Mouse (Mus musculus) hindbrain, embryonic 16.5 days (tissue): ENCODE measurements around the gene Tex19.2. TPM values are rescaled to one million over a fixed set of nuclear protein-coding genes. Genes with fewer than 3 reads are reported as not detected.

Source experiments
- ATAC-seq: fragments of 200-750 bp; cut with Nextera tagmentation; 2 replicates; pipeline ENCODE4 v1.8.0; 2017; ENCODE audit warnings: moderate TSS enrichment, moderate library complexity
- H3K27ac ChIP-seq: fragments of 300-500 bp; sonication (generic); 2 replicates; pipeline ENCODE4 v1.5.1; 2014; ENCODE audit warnings: low read depth, mild to moderate bottlenecking, control low read depth, low read length, moderate library complexity
- H3K27me3 ChIP-seq: fragments of 300-500 bp; sonication (generic); replicated peaks from 2 replicates; pipeline ENCODE4 v1.6.1; 2014; ENCODE audit warnings: low read length; ENCODE audit not compliant: control insufficient read depth, insufficient read depth
- H3K36me3 ChIP-seq: fragments of 300-500 bp; sonication (generic); 2 replicates; pipeline ENCODE4 v1.6.1; 2014; ENCODE audit warnings: mild to moderate bottlenecking, low read length, moderate library complexity, mixed read lengths; ENCODE audit not compliant: control insufficient read depth, insufficient read depth
- H3K4me1 ChIP-seq: fragments of 300-500 bp; sonication (generic); 2 replicates; pipeline ENCODE4 v1.6.1; 2014; ENCODE audit warnings: low read depth, low read length; ENCODE audit not compliant: control insufficient read depth, insufficient read depth
- H3K4me2 ChIP-seq: fragments of 300-500 bp; sonication (generic); 2 replicates; pipeline ENCODE4 v1.6.1; 2014; ENCODE audit warnings: mild to moderate bottlenecking, low read length, control low read depth, moderate library complexity
- H3K4me3 ChIP-seq: fragments of 300-500 bp; sonication (generic); 2 replicates; pipeline ENCODE4 v1.5.1; 2014; ENCODE audit warnings: mild to moderate bottlenecking, low read length, control low read depth, moderate library complexity
- H3K9ac ChIP-seq: fragments of 300-500 bp; sonication (generic); 2 replicates; pipeline ENCODE4 v1.6.1; 2014; ENCODE audit warnings: low read depth, mild to moderate bottlenecking, control low read depth, low read length, moderate library complexity
- H3K9me3 ChIP-seq: fragments of 300-500 bp; sonication (generic); 2 replicates; pipeline ENCODE4 v1.6.1; 2014; ENCODE audit warnings: mild to moderate bottlenecking, low read length, moderate library complexity; ENCODE audit not compliant: control insufficient read depth
- WGBS: fragments of 180-500 bp; shearing (Covaris S2); extraction: QIAGEN DNeasy Blood & Tissue Kit; methylation state at CpG from one replicate; pipeline ENCODE4 v1.1.7; 2014; 5-methylcytosine and 5-hydroxymethylcytosine counted together
- polyA plus RNA-seq: library from polyadenylated mRNA; unstranded; fragments of >200 nt; fragmentation: Nextera tagmentation; extraction: Ambion mirVana; gene quantifications from 2 replicates; pipeline ENCODE4 v1.2.1, GENCODE M21; 2015

Gene Tex19.2
- polyA plus RNA-seq, 1 experiment from 2014 or later = not detected

GRCm38 (mm10) chr11:121138732-121139131 lies 20.3 kb upstream of the Tex19.2 start:
- Histone ChIP-seq H3K9me3 (no peaks in the 10 kb centered on the region), H3K4me1 (no peaks in the 10 kb centered on the region), H3K27me3 (no peaks in the 10 kb centered on the region), H3K36me3 (no peaks in the 10 kb centered on the region), H3K4me2 (no peak overlapping the region), H3K9ac (no peak overlapping the region), H3K4me3 (no peak overlapping the region), H3K27ac (no peak overlapping the region)
- ATAC-seq = no peak
- 50% methylated on average over 6 of the region's 6 CpGs for WGBS

- Histone ChIP-seq H3K9me3 (no peaks in the 10 kb centered on the region), H3K36me3 (no peaks in the 10 kb centered on the region), H3K4me2 (no peak overlapping the region), H3K27ac (no peak overlapping the region), H3K9ac (no peak overlapping the region), H3K27me3 (no peaks in the 10 kb centered on the region), H3K4me3 (no peak overlapping the region), H3K4me1 (no peaks in the 10 kb centered on the region)
- ATAC-seq = no peak
- WGBS = 86% methylated on average over 5 of the region's 5 CpGs
Measured at GRCm38 (mm10) chr11:121137682-121138081, 19.2 kb upstream of the Tex19.2 start.

GRCm38 (mm10) chr11:121134600-121134999 lies 16.1 kb upstream of the Tex19.2 start:
- no peaks in the 10 kb centered on the region for H3K27me3 ChIP-seq
- 52% methylated on average over 1 of the region's 1 CpGs for WGBS

GRCm38 (mm10) chr11:121129616-121130015 lies 11.1 kb upstream of the Tex19.2 start:
- H3K36me3 ChIP-seq = no peaks in the 10 kb centered on the region
- H3K9ac ChIP-seq = no peak overlapping the region
- no peaks in the 10 kb centered on the region for H3K4me1 ChIP-seq
- ATAC-seq = no peak
- no peak overlapping the region for H3K4me3 ChIP-seq
- no peak overlapping the region for H3K4me2 ChIP-seq
- no peaks in the 10 kb centered on the region for H3K9me3 ChIP-seq
- WGBS = 68% methylated on average over 1 of the region's 1 CpGs
- H3K27me3 ChIP-seq = no peaks in the 10 kb centered on the region
- no peak overlapping the region for H3K27ac ChIP-seq

More at GRCm38 (mm10) chr11:121134600-121134999, 16.1 kb upstream of the Tex19.2 start:
- no peak overlapping the region for H3K4me2 ChIP-seq
- no peaks in the 10 kb centered on the region for H3K4me1 ChIP-seq
- no peak overlapping the region for H3K9ac ChIP-seq
- H3K27ac ChIP-seq = no peak overlapping the region
- no peaks in the 10 kb centered on the region for H3K9me3 ChIP-seq
- no peak overlapping the region for H3K4me3 ChIP-seq
- no peaks in the 10 kb centered on the region for H3K36me3 ChIP-seq
- ATAC-seq = no peak

- Histone ChIP-seq H3K9ac (no peak overlapping the region), H3K4me2 (no peak overlapping the region), H3K27me3 (no peaks in the 10 kb centered on the region), H3K9me3 (no peaks in the 10 kb centered on the region), H3K27ac (no peak overlapping the region), H3K36me3 (no peaks in the 10 kb centered on the region), H3K4me3 (no peak overlapping the region), H3K4me1 (no peaks in the 10 kb centered on the region)
- no peak for ATAC-seq
- WGBS = 94% methylated on average over 3 of the region's 3 CpGs
Measured at GRCm38 (mm10) chr11:121127441-121127840, 9.0 kb upstream of the Tex19.2 start.

GRCm38 (mm10) chr11:121126395-121126794 lies 7.9 kb upstream of the Tex19.2 start:
- Histone ChIP-seq H3K27me3 (no peaks in the 10 kb centered on the region), H3K27ac (no peak overlapping the region), H3K9me3 (no peaks in the 10 kb centered on the region), H3K4me2 (no peak overlapping the region), H3K4me3 (no peak overlapping the region), H3K36me3 (no peaks in the 10 kb centered on the region), H3K9ac (no peak overlapping the region), H3K4me1 (no peaks in the 10 kb centered on the region)
- ATAC-seq = no peak
- 77% methylated on average over 1 of the region's 1 CpGs for WGBS

- Histone ChIP-seq H3K4me1 (no peaks in the 10 kb centered on the region), H3K9me3 (no peaks in the 10 kb centered on the region), H3K9ac (no peak overlapping the region), H3K4me3 (no peak overlapping the region), H3K4me2 (no peak overlapping the region), H3K36me3 (no peaks in the 10 kb centered on the region), H3K27ac (no peak overlapping the region), H3K27me3 (no peaks in the 10 kb centered on the region)
- no peak for ATAC-seq
- 88% methylated on average over 3 of the region's 3 CpGs for WGBS
Measured at GRCm38 (mm10) chr11:121125522-121126172, 7.2 kb upstream of the Tex19.2 start.

- 91% methylated on average over 4 of the region's 4 CpGs for WGBS
- no peaks in the 10 kb centered on the region for H3K9me3 ChIP-seq
- no peaks in the 10 kb centered on the region for H3K4me1 ChIP-seq
- no peaks in the 10 kb centered on the region for H3K27me3 ChIP-seq
- H3K27ac ChIP-seq = no peak overlapping the region
- no peak overlapping the region for H3K9ac ChIP-seq
- H3K36me3 ChIP-seq = no peaks in the 10 kb centered on the region
- ATAC-seq = no peak
- H3K4me2 ChIP-seq = no peak overlapping the region
- H3K4me3 ChIP-seq = no peak overlapping the region
Measured at GRCm38 (mm10) chr11:121123438-121123837, 5.0 kb upstream of the Tex19.2 start.

- H3K4me2 ChIP-seq = no peak overlapping the region
- no peak overlapping the region for H3K4me3 ChIP-seq
- no peaks in the 10 kb centered on the region for H3K27me3 ChIP-seq
- H3K27ac ChIP-seq = no peak overlapping the region
- no peak for ATAC-seq
- H3K4me1 ChIP-seq = no peaks in the 10 kb centered on the region
- no peaks in the 10 kb centered on the region for H3K9me3 ChIP-seq
- no peaks in the 10 kb centered on the region for H3K36me3 ChIP-seq
- no peak overlapping the region for H3K9ac ChIP-seq
- 88% methylated on average over 2 of the region's 2 CpGs for WGBS
Measured at GRCm38 (mm10) chr11:121122024-121122670, 3.7 kb upstream of the Tex19.2 start.
